Mouse (Mus musculus): ENCODE results near the gene Trmt10a. TPM values are rescaled to one million over a fixed set of nuclear protein-coding genes. Genes with fewer than 3 reads are reported as not detected.
"Not testable (repeated sequence)": the region's sequence is repeated elsewhere in the genome, so short reads cannot be mapped to it uniquely, and the experiment has no call there.

Gene Trmt10a
- total RNA-seq, 2 experiments from 2014 or later = 1.9 to 2.0 TPM

DNA sequence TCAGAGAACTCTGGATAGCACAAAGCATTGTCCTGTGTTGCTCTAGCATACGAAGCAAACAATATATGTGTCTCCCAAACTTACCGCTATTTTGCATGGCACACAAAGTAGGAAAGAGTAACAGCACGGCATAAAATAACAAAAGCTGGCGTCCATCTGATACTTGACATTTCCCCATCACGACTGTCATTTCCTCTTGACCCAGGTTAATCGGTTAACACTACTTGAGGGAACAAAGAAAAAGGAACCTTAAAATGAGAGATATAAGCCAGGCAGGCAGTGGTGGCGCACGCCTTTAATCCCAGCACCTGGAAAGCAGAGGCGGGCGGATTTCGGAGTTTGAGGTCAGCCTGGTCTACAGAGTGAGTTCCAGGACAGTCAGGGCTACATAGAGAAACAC lies 9.3 kb upstream of the Trmt10a start:
- no peak for DNase-seq

DNA sequence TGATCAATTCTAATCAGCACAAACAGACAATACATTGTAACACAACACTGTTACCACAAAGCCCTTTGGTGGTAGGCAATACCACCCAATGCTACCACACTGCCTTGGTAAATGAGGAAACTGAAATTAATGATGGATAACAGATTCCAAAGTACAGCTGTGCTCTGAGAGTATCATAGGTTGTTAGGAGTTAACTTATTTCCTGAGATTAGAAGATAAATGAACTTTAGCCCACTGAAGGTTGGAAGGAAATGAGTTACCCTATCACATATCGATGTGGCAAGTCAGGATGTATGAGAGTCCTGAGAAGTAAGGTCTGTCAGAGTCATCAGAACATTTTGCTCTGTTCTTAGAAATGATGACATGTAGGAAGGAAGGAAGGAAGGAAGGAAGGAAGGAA lies 8.7 kb upstream of the Trmt10a start:
- DNase-seq = no peak

DNA sequence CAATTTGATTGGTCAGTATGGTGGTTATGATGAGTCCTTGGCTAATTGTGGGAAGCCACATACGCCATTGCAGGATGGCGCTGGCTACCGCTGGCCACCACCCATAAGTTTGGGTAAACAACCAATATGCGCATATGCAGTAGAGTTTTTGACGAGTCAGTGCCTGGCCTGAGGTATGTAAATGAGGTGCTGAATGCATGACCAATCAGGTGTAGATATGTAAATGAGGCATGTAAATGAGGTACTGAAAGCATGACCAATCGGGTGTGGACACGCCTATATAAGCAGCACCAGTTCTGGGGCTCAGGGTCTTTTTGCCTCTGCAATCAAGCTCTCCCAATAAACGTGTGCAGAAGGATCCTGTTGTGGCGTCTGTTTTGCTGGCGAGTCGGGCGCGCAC lies 5.1 kb upstream of the Trmt10a start:
- not testable (repeated sequence) for DNase-seq

DNA sequence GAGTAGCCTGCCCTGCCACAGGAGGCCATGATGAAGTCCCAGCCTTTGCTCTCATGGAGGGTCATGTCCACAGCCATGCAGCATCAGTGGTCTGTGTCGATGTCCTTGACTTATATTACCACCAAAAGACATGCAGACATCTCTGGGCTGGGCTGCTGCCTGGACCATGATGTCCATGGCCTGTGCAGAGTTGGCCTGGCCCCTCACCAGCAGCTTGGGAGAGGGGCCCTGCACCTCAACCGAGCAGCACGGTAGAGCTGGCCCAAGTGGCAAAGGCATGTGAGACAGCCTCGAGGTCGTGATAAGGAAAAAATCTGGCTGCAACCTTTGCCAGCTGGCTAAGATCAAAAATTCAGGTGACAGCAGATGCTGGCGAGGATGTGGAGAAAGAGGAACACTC lies 3.6 kb upstream of the Trmt10a start:
- peak; percentile 21 to 43 for DNase-seq

DNA sequence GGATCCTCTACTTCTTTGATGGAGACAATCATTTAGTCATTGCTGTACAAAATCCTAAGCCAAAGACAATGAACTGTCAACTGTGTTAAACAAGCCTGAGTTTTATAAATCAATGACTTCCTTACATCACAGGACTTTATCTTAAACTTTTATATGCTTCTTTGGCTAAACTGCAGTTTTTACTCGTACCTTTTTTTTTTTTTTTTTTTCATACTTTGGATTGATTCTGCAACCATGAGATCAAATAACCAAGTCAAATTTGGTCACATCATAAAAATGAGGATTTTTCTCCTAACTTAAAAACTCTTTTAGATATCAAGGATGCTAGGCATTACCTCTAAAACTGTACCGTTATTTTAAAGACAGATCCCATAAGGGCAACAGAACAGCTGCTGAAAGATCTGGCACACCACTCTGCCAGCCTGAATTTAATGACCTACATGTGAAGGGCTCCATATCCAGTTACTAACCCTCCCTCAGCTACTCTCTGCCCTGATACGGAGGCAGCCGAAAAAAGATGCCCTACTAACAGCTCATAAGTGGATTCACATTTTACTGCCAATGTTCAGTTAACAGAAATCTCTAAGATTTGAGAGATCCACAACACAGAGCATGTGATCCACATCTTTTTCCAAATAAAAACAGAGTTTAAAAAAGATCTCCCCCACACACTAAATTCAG lies 1.1 kb upstream of the Trmt10a start:
- peak; percentile 31 to 61 for DNase-seq

DNA sequence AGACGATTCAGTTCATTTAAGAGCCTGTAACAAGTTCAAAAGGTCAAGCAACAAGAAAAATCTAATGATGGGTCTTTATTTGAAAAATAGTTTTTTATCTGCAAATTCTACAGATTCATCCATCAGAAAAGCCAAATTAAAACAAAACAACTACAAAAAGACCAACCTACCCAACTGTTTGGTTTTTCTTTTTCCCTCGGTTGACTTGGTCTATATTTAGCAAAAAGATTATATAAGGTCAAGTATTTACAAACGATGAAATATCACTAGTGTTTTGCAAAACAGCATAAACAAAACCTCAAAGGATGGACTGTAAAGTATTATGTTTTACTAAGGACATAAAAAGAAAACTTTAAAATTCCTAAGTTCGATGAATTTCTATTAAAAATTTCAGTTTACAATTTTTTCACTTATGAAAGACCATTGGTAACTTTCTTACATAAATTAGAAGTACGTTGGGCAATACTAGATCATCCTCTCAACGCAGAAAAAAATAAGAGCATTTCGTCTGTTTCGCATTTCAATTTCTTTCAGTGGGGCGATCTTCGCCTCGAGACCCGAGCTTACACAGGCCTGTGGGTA lies 424 bp upstream of the Trmt10a start:
- no peak for DNase-seq

DNA sequence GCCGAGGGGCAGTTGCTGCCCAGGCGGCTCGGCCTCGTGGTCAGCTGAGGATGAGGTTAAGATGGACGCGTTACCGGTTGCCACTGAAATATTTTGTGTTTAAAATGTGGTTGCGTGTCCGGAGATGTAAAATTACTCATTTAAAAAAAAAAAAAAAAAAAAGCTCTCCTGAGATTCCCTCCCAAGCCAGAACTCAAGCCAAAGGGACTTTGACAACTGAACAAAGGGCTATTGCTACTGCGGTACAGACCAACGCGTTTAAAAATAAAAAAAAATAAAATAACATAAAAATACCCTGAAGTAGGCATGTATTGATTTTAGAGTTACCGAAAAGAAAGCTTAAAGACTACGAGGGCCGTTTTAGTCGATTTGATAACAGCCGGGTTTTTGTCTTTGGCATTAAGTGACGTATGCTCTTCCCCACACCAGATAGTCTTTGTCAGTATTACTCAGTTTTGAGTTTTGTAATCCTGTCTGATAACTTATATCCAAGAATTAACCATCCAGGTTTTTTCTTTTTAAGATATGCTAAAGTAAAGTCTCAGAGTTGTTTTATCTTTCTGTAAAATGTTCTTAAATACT lies 903 bp downstream of the Trmt10a start:
- peak in 1 of 2 experiments; percentile 24 for DNase-seq

DNA sequence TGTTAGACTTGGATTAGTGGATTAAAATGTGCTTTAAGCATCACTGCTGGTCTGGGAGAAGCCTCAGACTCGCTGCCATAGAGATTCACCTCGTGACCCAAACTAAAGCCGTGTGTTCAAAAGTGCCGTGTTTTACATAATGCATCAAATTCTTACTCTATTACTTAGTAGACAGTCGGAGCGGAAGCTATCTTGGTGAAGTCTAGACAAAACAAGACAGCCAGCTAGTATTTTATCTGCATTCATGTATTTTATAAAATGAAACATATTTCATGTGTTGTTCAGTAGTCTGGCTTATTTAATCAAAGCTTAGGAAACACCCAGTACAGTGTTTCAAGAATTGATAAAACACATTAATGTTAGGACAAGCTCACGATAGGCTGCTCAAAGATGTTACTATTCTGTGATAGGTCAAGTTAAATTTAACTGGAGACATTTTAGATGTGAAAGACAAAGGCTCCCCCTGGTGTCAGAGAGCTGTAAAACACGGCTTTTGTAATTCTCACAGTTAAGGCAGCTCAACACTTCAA lies 1.5 kb downstream of the Trmt10a start, which contains the start of gene Mttp:
Mttp (minus strand) TSS at position 327 of the 530 bp plus-strand sequence.
- DNase-seq = peak; percentile 83 to 90

DNA sequence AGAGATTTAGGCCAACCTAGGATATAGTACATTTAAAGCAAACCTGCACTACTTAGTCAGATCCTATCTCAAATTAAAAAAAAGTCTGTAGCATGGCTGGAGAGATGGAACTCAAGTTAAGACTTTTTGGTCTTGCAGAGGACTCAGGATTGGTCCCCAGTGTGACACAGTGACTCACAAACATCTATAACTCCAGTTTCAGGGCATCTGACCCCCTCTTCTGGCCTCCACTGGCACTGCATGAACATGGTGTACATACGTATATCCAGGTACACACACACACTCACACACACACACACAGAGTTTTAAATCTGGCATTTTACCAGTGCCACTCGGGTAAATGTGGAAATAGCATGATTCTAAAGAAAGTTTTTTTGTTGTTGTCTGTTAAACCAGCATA lies 5.6 kb downstream of the Trmt10a start:
- no peak for DNase-seq

DNA sequence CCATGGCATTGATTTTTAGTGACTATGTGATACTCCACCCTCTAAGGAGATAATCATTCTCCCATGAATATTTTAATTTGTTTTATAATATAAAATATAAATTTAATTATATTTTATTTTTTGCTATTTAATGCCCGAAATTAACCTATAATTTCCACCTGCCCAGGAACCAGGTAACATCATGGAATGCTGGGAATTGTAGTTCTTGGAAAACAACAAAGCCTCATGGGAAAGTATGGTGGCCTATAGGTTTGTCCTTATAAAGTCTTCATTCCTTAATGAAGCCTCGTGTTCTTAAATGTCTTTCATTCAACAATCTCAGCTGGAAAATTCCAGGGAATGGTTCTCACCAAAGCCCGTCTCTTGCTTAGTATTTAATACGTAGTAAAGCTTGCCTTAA lies 11.8 kb downstream of the Trmt10a start:
- no peak for DNase-seq

DNA sequence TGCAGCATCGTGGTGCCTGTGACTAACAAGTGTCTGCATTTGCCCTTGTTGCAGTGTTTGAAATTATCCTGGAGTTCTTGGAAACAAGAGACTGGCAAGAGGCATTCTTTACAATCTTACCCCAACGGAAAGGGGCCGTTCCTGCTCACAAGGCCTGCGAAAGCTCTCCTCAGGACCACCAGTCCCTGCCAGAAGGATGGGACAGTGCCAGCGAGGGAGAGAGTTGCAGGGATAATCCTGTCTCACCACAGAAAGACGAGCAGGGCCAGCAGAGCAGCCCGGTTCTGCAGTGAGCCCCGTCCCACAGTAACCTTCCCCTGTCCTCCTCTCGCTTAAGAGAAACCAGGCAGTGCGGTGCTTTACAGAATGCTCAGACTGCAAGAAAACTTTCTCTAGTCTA lies 13.4 kb downstream of the Trmt10a start:
- no peak for DNase-seq

DNA sequence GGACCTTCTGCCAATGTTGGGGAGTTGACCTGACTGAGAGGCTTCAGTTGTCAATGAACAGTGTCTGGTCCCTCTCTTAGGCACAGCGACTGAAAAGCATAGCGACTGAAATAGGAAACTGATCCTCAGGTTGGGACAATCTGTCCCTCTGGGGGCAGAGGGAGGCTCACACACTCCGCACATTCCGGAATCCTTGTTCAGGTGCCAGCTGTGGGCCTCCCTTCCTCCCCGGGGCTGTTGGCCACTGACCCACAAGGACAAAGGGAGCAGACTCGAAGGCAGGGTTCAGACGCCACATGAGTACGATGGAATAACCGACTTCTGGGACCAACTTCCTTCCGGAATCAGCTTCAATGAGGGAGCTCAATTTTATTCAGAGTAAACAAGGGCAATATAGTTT lies 18.4 kb downstream of the Trmt10a start:
- no peak for DNase-seq

DNA sequence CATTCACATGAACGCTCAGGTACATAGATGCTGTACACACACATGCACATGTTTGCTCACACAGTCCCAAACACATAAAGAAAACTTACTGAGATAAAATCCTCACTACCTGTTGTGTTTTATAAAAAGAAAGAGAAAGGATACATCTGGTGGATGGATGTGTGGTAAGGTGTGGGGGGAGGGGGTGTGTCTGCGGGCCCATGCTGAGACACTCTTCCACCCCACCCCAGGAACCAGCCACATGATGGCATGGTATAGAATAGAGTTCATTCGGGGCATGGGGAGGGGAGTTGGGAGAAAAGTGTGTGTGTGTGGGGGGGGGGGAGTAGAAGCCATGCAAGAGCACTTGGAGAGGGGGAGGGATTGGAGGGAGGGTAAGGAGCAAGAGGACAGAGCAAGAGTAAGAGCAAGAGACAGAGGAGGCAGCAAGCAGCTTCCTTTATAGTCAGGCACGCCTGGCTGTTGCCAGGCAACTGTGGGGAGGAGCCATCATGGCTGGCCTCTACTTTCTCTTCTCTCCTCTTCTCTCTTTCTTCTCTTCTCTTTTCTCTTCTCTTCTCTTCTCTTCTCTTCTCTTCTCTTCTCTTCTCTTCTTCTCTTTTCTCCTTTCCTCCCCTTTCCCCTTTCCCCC lies 19.4 kb downstream of the Trmt10a start:
- no peak for DNase-seq

DNA sequence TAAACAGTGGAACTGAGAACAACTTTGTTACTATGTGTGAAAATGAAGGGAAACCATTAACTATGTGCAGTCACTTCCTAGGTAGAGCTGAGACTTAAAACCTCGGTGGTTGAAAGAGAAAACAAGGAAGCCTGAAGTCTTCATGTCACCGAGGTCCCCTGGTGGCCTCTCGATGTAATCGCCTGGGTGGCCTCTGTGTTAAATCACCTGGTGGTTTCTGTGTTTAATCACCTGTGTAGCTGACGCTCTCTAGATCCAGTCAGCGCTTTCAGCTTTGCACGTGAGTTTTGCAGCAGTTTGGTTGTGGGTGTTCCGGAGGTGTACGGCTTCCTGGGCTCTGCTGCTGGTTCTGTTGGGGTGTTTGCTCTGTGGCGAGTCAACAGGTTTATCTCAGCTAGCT lies 30.0 kb downstream of the Trmt10a start:
- no peak for DNase-seq

DNA sequence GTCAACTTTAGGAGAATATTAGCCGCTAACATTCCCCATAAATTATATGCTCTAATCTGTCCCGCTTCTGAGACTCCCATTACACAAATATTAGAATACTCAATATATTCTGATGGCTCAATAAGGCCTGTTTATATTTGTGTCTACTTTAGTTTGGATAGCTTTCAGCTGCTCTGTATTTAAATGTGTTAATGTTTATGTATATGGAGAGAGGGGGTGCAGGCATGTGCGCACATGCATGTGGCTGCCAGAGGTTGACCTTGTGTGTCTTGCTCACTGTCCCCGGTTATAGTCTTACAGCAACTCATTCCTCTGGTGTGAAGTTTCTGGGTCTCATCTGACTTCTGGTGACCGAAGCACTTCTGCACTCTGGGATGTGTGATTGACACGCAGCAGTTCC lies 32.3 kb downstream of the Trmt10a start:
- no peak for DNase-seq

DNA sequence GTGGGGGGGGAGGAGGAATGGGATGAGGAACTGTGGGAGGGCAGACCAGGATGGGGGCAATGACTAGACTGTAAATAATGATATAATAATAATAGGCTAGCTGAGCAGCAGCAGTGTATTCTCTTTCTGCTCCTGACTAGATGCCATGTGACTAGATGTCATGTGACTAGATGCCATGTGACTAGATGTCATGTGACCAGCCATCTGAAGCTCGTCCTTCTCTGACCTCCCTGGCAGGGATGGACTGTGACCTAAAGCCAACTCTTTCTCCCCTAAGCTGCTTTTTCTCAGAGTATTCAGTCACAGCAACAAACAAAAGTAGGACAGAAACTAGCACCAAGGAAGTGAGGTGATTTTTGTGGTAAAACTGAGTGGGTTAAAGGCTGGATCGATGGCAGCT lies 38.8 kb downstream of the Trmt10a start:
- DNase-seq = no peak

DNA sequence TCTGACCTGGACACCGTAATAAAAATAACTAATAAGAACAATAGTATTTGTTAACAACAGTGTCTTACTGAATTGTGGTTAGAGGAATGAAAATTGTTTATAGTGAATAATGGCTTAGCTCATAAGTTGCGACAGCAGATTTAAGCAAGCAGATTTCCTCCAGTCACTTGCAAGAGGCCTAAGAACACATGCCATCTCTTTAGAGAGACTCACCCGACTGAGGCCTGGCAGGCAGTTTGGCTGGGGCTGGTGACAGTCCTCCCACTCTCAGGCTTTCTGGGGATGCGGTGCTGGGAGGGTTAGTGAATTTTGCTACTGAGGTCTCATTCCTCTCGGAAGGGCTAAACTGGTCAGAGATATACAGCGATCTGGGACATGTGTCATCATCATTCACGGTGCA lies 40.1 kb downstream of the Trmt10a start:
- DNase-seq = no peak

DNA sequence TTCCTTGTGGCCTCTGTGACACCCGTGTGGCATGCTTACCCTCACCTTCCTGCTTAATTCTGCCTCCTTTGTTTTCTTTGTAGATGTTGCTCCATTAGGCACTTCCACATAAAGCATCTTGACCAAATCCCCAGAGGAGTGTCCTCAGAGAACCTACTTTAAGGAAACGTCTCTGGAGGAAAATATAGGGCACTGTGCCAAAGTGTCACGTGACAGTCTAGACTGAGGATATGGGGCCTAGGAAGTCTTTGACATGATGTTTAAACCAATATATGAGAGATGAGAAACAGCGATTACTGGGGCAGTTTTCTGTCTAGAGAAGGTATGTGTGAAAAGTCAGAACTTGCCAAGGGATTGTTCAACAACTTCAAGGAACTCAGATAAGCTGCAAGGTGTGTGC lies 42.0 kb downstream of the Trmt10a start:
- peak; percentile 10 to 26 for DNase-seq

DNA sequence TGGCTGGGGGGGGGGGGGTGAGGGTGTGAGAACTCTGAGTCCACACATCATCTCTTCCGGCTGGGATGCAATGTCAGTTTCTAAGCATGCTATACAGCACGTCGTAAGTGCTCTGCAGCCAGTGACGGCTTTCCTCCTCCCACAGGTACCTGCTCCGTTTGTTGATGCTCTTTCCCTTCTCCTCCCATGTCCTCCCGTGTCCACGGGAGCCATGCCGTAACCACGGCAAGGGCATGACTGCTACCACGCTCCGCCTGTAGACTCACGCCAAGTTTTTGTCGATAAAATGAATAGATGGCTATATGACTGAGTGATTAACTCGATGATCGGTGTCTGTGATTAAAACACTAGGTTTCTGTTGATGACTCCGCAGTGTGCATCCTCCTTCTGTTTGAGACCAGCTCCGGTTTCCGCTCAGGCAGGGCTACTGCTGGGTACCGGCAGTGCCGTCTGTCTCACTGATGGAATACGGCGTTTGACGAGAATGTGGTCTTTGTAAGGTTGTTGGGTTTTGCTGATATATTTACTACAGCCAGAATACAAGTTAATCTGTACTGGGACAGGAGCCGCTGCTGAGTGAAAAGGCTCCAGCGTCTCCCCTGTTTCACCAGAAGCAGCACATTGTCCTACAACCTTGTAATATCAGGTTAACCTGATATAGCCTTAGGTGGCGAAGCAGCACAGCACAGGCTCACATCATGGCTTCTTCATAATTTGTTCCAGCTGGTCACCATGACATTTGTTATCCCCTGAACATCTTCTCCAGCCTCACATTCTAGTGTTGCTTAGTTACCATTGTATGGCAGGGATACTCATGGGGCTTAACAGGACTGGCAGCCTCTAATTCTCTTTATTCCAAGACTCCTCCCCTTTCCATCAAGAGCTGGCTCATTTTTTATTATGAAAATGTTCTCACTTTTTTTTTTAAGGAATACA lies 43.0 kb downstream of the Trmt10a start:
- no peak for DNase-seq

DNA sequence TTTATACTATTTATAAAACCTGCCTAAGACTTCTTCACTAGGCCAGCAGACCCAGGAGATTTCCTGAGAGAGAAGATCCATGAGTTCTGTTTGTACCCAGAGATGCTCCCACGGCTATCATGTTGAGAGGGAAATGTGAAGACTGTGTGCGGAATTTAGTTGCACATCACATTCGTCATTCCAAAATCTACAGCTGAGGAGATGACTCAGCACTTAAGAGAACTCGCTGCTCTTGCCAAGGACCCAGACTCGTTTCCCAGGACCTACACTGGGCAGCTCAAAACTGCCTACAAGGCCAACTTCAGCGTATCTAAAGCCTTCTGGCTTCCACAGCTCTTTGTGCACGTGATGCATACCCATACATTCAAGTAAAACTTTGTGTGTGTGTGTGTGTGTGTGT lies 49.0 kb downstream of the Trmt10a start:
- peak in 1 of 2 experiments; percentile 11 for DNase-seq

DNA sequence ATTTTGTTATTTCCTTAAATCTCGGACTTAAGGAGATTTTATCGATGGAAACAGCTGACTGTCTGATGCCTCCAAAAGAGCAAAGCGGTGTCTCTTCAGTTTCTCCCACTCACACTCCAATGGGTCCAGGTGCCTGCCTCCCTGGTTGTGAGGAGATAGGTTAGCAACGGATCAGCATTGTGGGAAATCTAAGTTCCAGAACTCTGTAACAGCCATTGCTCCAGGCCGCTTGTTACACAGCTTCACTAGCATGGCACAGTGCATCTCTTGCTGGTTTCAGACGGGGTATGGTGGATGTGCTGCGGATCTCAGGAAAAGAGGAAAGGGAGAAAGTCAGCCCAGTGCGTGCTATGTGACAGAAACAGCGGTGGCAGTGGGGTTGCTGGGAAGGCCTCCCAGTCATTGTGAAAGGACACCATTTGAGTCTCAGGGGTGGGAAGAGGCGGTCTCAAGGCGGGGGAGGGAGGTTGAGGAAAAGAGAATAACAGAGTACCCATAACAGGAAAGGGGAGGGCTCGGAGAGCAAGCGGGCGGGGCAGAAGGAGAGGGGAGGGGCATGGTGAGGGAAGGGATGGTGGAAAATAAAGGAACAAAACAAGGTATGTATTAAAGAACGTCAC lies 50.5 kb downstream of the Trmt10a start, which contains the start of gene 4930579F01Rik:
4930579F01Rik (minus strand) TSS at position 143 of the 620 bp plus-strand sequence.
- DNase-seq = no peak
